Mouse (Mus musculus) MEL (cell line): ENCODE results near the gene Gtse1.

Source experiments
- CTCF ChIP-seq, 3 experiments: IDR thresholded peaks in 2 of 3; conservative IDR thresholded peaks in 1 of 3; 2 replicates each; pipeline ENCODE4 v1.5.1; 2011 to 2012; ENCODE audit warnings: low read length in 3 of 3, low read depth in 2 of 3, mild to moderate bottlenecking in 2 of 3, improper control_type of control experiment in 1 of 3, inconsistent platforms in 1 of 3, mixed read lengths in 1 of 3, moderate library complexity in 1 of 3; ENCODE audit not compliant: control insufficient read depth in 1 of 3, insufficient read depth in 1 of 3, poor library complexity in 1 of 3, severe bottlenecking in 1 of 3
- E2F4 ChIP-seq: IDR thresholded peaks from 2 replicates; pipeline ENCODE4 v1.6.1; 2011; ENCODE audit warnings: low read depth, low read length, improper control_type of control experiment, borderline replicate concordance
- GABPA ChIP-seq: IDR thresholded peaks from 2 replicates; pipeline ENCODE4 v1.6.1; 2012; ENCODE audit warnings: low read depth, mild to moderate bottlenecking, inconsistent platforms, low read length, improper control_type of control experiment, moderate library complexity
- GATA1 ChIP-seq: IDR thresholded peaks from 2 replicates; pipeline ENCODE4 v1.6.1; 2011; ENCODE audit warnings: low read depth, low read length, improper control_type of control experiment
- JUND ChIP-seq: IDR thresholded peaks from 2 replicates; pipeline ENCODE4 v1.6.1; 2011; ENCODE audit warnings: low read depth, mild to moderate bottlenecking, improper control_type of control experiment, low read length
- POLR2A ChIP-seq, 2 experiments: IDR thresholded peaks; 2 replicates each; pipeline ENCODE4 v1.6.1; 2011 to 2012; ENCODE audit warnings: low read length in 2 of 2, mild to moderate bottlenecking in 2 of 2, control low read depth in 1 of 2, improper control_type of control experiment in 1 of 2, low read depth in 1 of 2, moderate library complexity in 1 of 2; ENCODE audit not compliant: control insufficient read depth in 1 of 2, insufficient read depth in 1 of 2, poor library complexity in 1 of 2
- RAD21 ChIP-seq: IDR thresholded peaks from 2 replicates; pipeline ENCODE4 v1.6.1; 2011; ENCODE audit warnings: mild to moderate bottlenecking, low read depth, low read length, improper control_type of control experiment
- TCF12 ChIP-seq: IDR thresholded peaks from 2 replicates; pipeline ENCODE4 v1.6.1; 2014; ENCODE audit warnings: low read depth, mild to moderate bottlenecking, inconsistent platforms, low read length, improper control_type of control experiment, moderate library complexity

- no peak for TF ChIP-seq GABPA
- no peak for TF ChIP-seq CTCF (IDR thresholded peaks at IDR 0.05 in 2 of 3, conservative IDR thresholded peaks at IDR 0.05 in 1 of 3; ENCODE audit: control insufficient read depth in 1 of 3, insufficient read depth in 1 of 3, low read depth in 2 of 3, low read length in 3 of 3, poor library complexity in 1 of 3, severe bottlenecking in 1 of 3)
- TF ChIP-seq POLR2A (IDR thresholded peaks at IDR 0.05; ENCODE audit: control insufficient read depth in 1 of 2, insufficient read depth in 1 of 2, low read depth in 1 of 2, low read length in 2 of 2, poor library complexity in 1 of 2), result no peak
- no peak for TF ChIP-seq JUND
- no peak for TF ChIP-seq RAD21
- TF ChIP-seq GATA1, result no peak
- no peak for TF ChIP-seq TCF12
- TF ChIP-seq E2F4, result no peak
Measured at GRCm38 (mm10) chr15:85885606-85886005, 26.1 kb downstream of the Gtse1 start.
